Mouse (Mus musculus) heart, embryonic 15.5 days (tissue): Measurements from ENCODE around the gene Tbr1. TPM values are rescaled to one million over a fixed set of nuclear protein-coding genes. Genes with fewer than 3 reads are reported as not detected.

Experiments used
- ATAC-seq: fragments of 200-750 bp; cut with Nextera tagmentation; replicated peaks from 2 replicates; pipeline ENCODE4 v1.8.0; 2017; ENCODE audit warnings: low read depth, moderate TSS enrichment; ENCODE audit not compliant: insufficient number of reproducible peaks, insufficient read depth, low FRiP score
- H3K27ac ChIP-seq: fragments of 300-500 bp; sonication (generic); 2 replicates; pipeline ENCODE4 v1.5.1; 2015; ENCODE audit warnings: mild to moderate bottlenecking, inconsistent platforms
- H3K27me3 ChIP-seq: fragments of 300-500 bp; sonication (generic); 2 replicates; pipeline ENCODE4 v1.6.1; 2015; ENCODE audit warnings: inconsistent platforms
- H3K36me3 ChIP-seq: fragments of 300-500 bp; sonication (generic); 2 replicates; pipeline ENCODE4 v1.6.1; 2015; ENCODE audit warnings: mild to moderate bottlenecking, inconsistent platforms
- H3K4me1 ChIP-seq: fragments of 300-500 bp; sonication (generic); replicated peaks from 2 replicates; pipeline ENCODE4 v1.6.1; 2015; ENCODE audit warnings: inconsistent platforms
- H3K4me2 ChIP-seq: fragments of 300-500 bp; sonication (generic); 2 replicates; pipeline ENCODE4 v1.6.1; 2015; ENCODE audit warnings: inconsistent platforms, mild to moderate bottlenecking, moderate library complexity
- H3K4me3 ChIP-seq: fragments of 300-500 bp; sonication (generic); 2 replicates; pipeline ENCODE4 v1.5.1; 2015; ENCODE audit warnings: mild to moderate bottlenecking, inconsistent platforms
- H3K9ac ChIP-seq: fragments of 300-500 bp; sonication (generic); 2 replicates; pipeline ENCODE4 v1.6.1; 2015; ENCODE audit warnings: mild to moderate bottlenecking, inconsistent platforms
- H3K9me3 ChIP-seq: fragments of 300-500 bp; sonication (generic); replicated peaks from 2 replicates; pipeline ENCODE4 v1.6.1; 2016; ENCODE audit warnings: inconsistent platforms
- WGBS: fragments of 180-500 bp; shearing (Covaris S2); methylation state at CpG from one replicate; pipeline ENCODE4 v1.1.7; 2015; ENCODE audit warnings: mixed read lengths; 5-methylcytosine and 5-hydroxymethylcytosine counted together
- polyA plus RNA-seq: library from polyadenylated mRNA; unstranded; fragments of >200 nt; fragmentation: Nextera tagmentation; extraction: Ambion mirVana; gene quantifications from 2 replicates; pipeline ENCODE4 v1.2.1, GENCODE M21; 2015

The Tbr1 gene
- polyA plus RNA-seq, 1 experiment from 2014 or later, result 0.03 TPM

DNA sequence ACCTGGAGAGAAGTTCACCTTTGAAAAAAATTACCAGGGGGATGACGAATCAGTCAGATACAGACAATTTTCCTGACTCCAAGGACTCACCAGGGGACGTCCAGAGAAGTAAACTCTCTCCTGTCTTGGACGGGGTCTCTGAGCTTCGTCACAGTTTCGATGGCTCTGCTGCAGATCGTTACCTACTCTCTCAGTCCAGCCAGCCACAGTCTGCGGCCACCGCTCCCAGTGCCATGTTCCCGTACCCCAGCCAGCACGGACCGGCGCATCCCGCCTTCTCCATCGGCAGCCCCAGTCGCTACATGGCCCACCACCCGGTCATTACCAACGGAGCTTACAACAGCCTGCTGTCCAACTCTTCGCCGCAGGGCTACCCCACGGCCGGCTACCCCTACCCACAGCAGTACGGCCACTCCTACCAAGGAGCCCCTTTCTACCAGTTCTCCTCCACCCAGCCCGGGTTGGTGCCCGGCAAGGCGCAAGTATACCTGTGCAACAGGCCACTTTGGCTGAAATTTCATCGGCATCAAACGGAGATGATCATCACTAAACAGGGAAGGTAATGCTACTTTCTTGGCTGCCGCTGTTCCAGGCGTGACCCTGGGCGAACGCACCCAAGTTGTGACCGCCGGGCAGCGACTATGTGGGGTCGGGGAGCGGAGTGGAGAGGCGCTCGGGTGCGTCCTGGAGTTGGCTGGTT, 2.3 kb downstream of the Tbr1 start:
- Histone ChIP-seq H3K4me3 (peak overlapping the region; percentile 29), H3K27ac (no peak overlapping the region), H3K27me3 (peaks cover 76% of the 10 kb centered on the region), H3K4me2 (peak overlapping the region; percentile 42), H3K36me3 (no peaks in the 10 kb centered on the region), H3K4me1 (peaks cover 23% of the 10 kb centered on the region), H3K9me3 (no peaks in the 10 kb centered on the region), H3K9ac (no peak overlapping the region)
- ATAC-seq, result 0 out of 2 replicates have a peak, but pooled peaks have one; percentile 44
- under 1% methylated on average over 39 of the region's 39 CpGs for WGBS

DNA sequence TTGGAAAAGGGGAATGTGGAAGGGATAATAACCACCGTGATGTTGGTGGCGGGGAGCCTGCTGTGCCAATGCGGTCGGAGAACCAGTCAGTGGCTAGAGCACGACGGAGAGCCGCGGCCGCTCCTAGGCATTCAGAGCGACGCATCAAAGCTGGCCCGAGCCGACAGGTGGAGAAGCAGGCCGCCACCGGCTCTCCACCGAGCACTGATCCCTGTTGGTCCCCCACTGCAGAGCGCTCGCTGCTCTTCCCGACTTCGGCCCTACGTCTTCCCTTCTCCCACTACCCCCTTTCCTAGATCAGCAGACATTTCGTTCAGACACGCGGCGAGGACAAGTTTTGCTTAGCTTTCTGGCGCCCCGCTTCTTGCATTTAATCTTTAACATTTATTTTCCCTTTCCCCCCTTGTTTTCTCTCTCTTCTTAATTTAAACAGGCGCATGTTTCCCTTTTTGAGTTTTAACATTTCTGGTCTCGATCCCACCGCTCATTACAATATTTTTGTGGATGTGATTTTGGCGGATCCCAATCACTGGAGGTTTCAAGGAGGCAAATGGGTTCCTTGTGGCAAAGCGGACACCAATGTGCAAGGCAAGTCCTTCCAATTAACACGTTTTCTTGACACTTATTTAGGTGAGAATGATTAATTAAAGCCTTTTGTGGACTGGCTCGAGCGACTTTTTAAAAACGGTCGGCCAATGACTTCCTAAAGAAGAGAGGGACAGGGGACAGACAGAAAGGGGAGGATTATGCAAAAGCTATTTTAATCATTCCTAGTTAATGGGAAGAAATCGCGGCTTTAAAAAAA, 3.0 kb downstream of the Tbr1 start:
- H3K4me3 ChIP-seq, result peak overlapping the region; percentile 29
- no peak for ATAC-seq
- WGBS, result under 1% methylated on average over 39 of the region's 39 CpGs
- peaks cover 84% of the 10 kb centered on the region for H3K27me3 ChIP-seq
- H3K27ac ChIP-seq, result no peak overlapping the region
- peaks cover 23% of the 10 kb centered on the region for H3K4me1 ChIP-seq
- H3K9me3 ChIP-seq, result no peaks in the 10 kb centered on the region
- no peak overlapping the region for H3K9ac ChIP-seq
- H3K4me2 ChIP-seq, result peak overlapping the region; percentile 42
- no peaks in the 10 kb centered on the region for H3K36me3 ChIP-seq

DNA sequence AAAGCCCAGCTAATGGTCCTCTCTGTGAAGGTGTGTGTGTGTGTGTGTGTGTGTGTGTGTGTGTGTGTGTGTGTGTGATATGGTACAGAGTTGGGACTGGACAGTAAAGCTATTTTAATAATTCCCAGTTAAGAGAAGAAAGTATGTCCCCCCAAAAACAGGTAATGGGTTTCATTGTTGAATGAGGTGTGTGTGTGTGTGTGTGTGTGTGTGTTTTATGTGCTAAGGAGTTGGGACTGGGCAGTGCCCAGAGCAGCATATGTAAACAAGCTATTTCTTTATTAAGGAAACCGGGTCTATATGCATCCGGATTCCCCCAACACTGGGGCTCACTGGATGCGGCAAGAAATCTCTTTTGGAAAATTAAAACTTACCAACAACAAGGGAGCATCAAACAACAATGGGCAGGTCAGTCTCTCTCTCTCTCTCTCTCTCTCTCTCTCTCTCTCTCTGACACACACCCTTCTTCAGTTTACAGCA, 3.7 kb downstream of the Tbr1 start:
- Histone ChIP-seq H3K9me3 (no peaks in the 10 kb centered on the region), H3K27me3 (peaks cover 90% of the 10 kb centered on the region), H3K4me2 (no peak overlapping the region), H3K9ac (no peak overlapping the region), H3K36me3 (no peaks in the 10 kb centered on the region), H3K4me1 (peaks cover 24% of the 10 kb centered on the region), H3K4me3 (no peak overlapping the region), H3K27ac (no peak overlapping the region)
- WGBS, result 0% methylated on average over 3 of the region's 3 CpGs
- ATAC-seq, result no peak

DNA sequence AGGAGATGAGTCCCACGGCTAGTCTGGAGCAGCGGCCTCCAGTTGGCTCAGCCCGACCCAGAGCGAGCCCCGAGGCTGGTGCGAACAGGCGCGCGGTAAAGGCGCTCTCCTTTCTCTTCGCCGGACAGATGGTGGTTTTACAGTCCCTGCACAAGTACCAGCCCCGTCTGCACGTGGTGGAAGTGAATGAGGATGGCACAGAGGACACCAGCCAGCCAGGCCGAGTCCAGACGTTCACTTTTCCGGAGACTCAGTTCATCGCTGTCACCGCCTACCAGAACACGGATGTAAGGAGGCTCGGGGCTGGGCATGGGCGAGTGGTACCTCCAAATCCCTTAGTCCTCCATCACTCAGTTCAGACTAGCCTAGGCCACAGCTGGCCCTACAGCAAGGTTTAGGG, 4.4 kb downstream of the Tbr1 start:
- Histone ChIP-seq H3K4me2 (peak overlapping the region; percentile 3; the same call in 1 of the 2 replicates), H3K27ac (no peak overlapping the region), H3K27me3 (peaks cover 90% of the 10 kb centered on the region), H3K4me3 (peak overlapping the region; percentile 1; the same call in 1 of the 2 replicates), H3K36me3 (no peaks in the 10 kb centered on the region), H3K4me1 (peaks cover 31% of the 10 kb centered on the region), H3K9me3 (no peaks in the 10 kb centered on the region), H3K9ac (no peak overlapping the region)
- WGBS, result 2% methylated on average over 22 of the region's 22 CpGs
- ATAC-seq, result no peak

DNA sequence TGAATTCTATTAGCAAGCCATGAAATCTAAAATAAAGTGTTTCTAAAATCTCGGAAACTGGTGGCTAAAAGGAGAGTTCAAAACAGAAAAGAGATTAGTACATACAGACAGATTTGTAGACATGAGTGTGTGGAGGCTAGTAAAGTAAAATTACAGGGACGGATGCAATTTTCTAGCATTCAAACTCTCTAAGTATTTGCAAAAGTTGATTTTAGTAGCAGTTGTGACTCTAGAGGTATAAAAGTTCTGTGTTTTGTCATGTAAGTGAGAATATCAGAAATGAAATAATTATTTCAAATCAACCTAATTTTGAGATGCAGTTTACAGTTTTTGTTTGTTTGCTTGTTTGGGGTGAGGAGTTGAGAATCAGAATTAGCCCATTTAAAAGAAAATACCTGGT, 5.1 kb downstream of the Tbr1 start:
- H3K4me2 ChIP-seq, result no peak overlapping the region
- no peak for ATAC-seq
- H3K4me1 ChIP-seq, result peaks cover 35% of the 10 kb centered on the region
- no peak overlapping the region for H3K9ac ChIP-seq
- no peaks in the 10 kb centered on the region for H3K36me3 ChIP-seq
- H3K27me3 ChIP-seq, result peaks cover 89% of the 10 kb centered on the region
- no peaks in the 10 kb centered on the region for H3K9me3 ChIP-seq
- no peak overlapping the region for H3K27ac ChIP-seq
- 36% methylated on average over 2 of the region's 2 CpGs for WGBS
- no peak overlapping the region for H3K4me3 ChIP-seq

DNA sequence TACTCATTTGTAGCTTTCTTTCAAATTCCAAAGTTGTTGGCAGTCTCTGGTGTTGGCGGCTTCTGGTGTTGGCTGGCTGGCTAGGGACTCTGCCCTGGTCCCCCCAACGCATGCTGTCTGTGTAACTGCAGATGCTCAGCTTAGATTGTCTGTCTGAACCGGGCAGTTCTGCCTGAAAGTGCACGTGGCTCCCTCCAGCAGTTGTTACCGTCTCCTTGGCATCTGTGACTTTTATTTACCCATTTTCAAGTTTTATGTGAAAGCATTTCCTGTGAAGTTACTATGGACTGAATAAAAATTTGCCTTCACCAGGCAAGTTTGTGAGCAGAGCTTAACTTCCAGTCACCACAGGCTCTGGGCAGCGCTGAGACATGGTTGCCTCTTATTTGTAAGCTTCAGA, 6.0 kb downstream of the Tbr1 start:
- Histone ChIP-seq H3K4me2 (no peak overlapping the region), H3K9me3 (no peaks in the 10 kb centered on the region), H3K4me1 (peaks cover 27% of the 10 kb centered on the region), H3K4me3 (no peak overlapping the region), H3K9ac (no peak overlapping the region), H3K27ac (no peak overlapping the region), H3K27me3 (peaks cover 90% of the 10 kb centered on the region), H3K36me3 (no peaks in the 10 kb centered on the region)
- WGBS, result 3% methylated on average over 6 of the region's 6 CpGs
- ATAC-seq, result no peak

DNA sequence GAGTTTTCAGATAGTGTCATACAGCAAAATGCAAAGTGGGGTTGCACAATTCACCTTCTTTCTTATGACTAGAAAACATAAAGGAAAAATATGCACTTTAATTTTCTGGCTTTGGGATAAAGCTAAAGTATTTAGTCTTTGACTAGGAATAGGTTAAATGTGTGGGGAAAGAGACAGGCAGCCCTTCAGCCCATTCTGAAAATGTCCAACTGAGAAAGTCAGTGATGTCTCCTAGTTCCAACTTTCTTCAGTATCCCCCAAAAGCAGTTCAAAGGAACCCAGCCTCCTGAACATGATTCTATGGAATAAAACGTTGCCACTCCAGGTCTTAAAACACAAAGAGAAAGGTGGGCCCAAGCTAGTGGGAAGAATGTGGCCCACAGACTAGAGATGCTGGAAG, 6.7 kb downstream of the Tbr1 start:
- Histone ChIP-seq H3K27ac (no peak overlapping the region), H3K27me3 (peaks cover 91% of the 10 kb centered on the region), H3K9ac (no peak overlapping the region), H3K36me3 (no peaks in the 10 kb centered on the region), H3K4me2 (no peak overlapping the region), H3K4me3 (no peak overlapping the region), H3K9me3 (no peaks in the 10 kb centered on the region), H3K4me1 (peaks cover 24% of the 10 kb centered on the region)
- 7% methylated on average over 1 of the region's 1 CpGs for WGBS
- ATAC-seq, result no peak

DNA sequence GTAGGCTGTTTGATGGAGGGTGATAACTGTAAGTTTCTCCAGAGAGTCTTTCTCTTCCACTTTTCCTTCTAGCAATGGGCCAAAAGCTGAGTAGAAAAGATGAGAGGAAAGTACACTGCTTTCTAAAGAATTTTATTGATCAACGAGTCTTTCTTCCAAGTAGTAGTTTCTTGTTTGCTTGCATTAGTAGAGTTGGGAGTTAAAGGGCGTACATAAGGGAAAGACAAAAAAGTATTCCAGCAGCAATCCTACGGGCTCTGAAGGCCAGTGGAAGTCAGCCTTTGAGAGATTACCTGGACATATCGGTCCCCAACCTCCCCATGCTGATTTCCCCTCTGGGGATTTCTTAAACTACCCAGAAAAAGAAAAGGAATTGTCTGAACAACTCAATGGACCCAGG, 8.0 kb downstream of the Tbr1 start:
- H3K4me1 ChIP-seq, result peaks cover 24% of the 10 kb centered on the region
- H3K9me3 ChIP-seq, result no peaks in the 10 kb centered on the region
- WGBS, result 56% methylated on average over 4 of the region's 4 CpGs
- H3K27ac ChIP-seq, result no peak overlapping the region
- peaks cover 89% of the 10 kb centered on the region for H3K27me3 ChIP-seq
- no peak overlapping the region for H3K4me3 ChIP-seq
- no peaks in the 10 kb centered on the region for H3K36me3 ChIP-seq
- no peak overlapping the region for H3K9ac ChIP-seq
- no peak for ATAC-seq
- H3K4me2 ChIP-seq, result no peak overlapping the region

DNA sequence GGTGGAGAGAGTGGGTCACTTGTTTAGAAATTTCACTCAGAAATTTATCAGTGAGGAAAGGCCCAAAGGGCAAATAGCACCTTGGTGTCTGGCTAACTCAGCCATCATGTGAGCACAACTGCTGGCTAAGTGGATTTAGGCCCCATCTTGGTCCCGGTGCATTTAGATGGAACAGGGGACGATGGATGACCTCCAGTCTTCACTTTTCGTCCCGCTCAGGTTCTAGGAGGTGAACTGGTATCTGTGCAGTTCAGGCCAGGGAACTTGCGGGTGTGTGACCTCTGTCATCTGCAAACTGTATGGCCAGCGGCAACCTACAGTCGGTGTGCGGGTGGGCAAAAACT, 8.4 kb downstream of the Tbr1 start:
- Histone ChIP-seq H3K9me3 (no peaks in the 10 kb centered on the region), H3K4me3 (peak overlapping the region; percentile 60), H3K27ac (no peak overlapping the region), H3K27me3 (peaks cover 93% of the 10 kb centered on the region), H3K4me1 (peaks cover 27% of the 10 kb centered on the region), H3K4me2 (peak overlapping the region; percentile 96), H3K36me3 (no peaks in the 10 kb centered on the region), H3K9ac (no peak overlapping the region)
- no peak for ATAC-seq
- WGBS, result 33% methylated on average over 8 of the region's 8 CpGs

DNA sequence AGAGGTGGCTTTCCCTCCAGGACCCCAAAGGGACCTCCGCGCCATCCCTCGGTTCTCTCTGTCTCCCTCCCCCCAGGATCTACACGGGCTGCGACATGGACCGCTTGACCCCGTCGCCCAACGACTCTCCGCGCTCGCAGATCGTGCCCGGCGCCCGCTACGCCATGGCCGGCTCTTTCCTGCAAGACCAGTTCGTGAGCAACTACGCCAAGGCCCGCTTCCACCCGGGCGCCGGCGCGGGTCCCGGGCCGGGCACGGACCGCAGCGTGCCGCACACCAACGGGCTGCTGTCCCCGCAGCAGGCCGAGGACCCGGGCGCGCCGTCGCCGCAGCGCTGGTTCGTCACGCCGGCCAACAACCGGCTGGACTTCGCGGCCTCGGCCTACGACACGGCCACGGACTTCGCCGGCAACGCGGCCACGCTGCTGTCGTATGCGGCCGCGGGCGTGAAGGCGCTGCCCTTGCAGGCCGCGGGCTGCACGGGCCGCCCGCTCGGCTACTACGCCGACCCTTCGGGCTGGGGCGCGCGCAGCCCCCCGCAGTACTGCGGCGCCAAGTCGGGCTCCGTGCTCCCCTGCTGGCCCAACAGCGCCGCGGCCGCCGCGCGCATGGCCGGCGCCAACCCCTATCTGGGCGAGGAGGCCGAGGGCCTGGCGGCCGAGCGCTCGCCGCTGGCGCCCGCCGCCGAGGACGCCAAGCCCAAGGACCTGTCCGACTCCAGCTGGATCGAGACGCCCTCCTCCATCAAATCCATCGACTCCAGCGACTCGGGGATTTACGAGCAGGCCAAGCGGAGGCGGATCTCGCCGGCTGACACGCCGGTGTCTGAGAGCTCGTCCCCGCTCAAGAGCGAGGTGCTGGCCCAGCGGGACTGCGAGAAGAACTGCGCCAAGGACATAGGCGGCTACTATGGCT, 9.0 kb downstream of the Tbr1 start:
- peak; percentile 81 for ATAC-seq
- peaks cover 94% of the 10 kb centered on the region for H3K27me3 ChIP-seq
- H3K4me2 ChIP-seq, result peak overlapping the region; percentile 96
- WGBS, result 1% methylated on average over 121 of the region's 121 CpGs
- H3K9me3 ChIP-seq, result no peaks in the 10 kb centered on the region
- H3K27ac ChIP-seq, result no peak overlapping the region
- H3K9ac ChIP-seq, result peak overlapping the region; percentile 60
- H3K4me1 ChIP-seq, result peaks cover 27% of the 10 kb centered on the region
- H3K36me3 ChIP-seq, result no peaks in the 10 kb centered on the region
- peak overlapping the region; percentile 60 for H3K4me3 ChIP-seq

DNA sequence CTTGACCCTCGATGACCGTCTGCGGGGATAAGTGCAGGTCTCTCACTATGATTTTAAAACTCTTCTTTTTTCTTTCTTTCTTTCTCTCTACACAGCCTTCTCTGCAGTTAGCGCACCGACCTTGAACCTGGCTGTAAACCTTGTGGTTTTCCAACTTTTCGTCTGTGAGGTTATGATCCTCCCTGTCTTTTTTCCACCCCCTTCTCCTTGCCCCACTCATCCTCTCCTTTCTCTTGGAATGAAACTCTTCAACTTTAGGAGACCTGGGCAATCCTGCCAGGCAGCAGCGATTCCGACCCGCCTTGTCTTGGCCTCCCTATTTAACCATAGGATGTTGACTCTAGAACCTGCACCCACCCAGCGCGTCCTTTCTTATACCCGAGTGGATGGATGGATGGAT, 9.8 kb downstream of the Tbr1 start:
- H3K27ac ChIP-seq, result no peak overlapping the region
- H3K27me3 ChIP-seq, result peaks cover 91% of the 10 kb centered on the region
- H3K9ac ChIP-seq, result peak overlapping the region; percentile 60; the same call in 1 of the 2 replicates
- no peaks in the 10 kb centered on the region for H3K9me3 ChIP-seq
- peak overlapping the region; percentile 96 for H3K4me2 ChIP-seq
- peaks cover 25% of the 10 kb centered on the region for H3K4me1 ChIP-seq
- no peak for ATAC-seq
- WGBS, result 8% methylated on average over 12 of the region's 12 CpGs
- no peaks in the 10 kb centered on the region for H3K36me3 ChIP-seq
- H3K4me3 ChIP-seq, result peak overlapping the region; percentile 60
